Mouse (Mus musculus) testis, postnatal 10 days (tissue): ENCODE results near the gene Tmem80.

Source experiments
- DNase-seq: peaks from one replicate; pipeline ENCODE4 v3.0.0; 2021; ENCODE audit warnings: low spot score

Gene Tmem80

GRCm38 (mm10) chr7:141361510-141361909 lies 34.0 kb downstream of the Tmem80 start:
- peak; percentile 66 for DNase-seq

GRCm38 (mm10) chr7:141363106-141363751 lies 35.7 kb downstream of the Tmem80 start:
- peak; percentile 82 for DNase-seq

- no peak for DNase-seq
These were observed 36.2 kb downstream of the Tmem80 start for GRCm38 (mm10) chr7:141363752-141364125.

GRCm38 (mm10) chr7:141364349-141365048 lies 37.0 kb downstream of the Tmem80 start:
- no peak for DNase-seq

GRCm38 (mm10) chr7:141365049-141365445 lies 37.5 kb downstream of the Tmem80 start:
- no peak for DNase-seq

GRCm38 (mm10) chr7:141367358-141367757 lies 39.8 kb downstream of the Tmem80 start:
- no peak for DNase-seq

GRCm38 (mm10) chr7:141369918-141370317 lies 42.4 kb downstream of the Tmem80 start:
- no peak for DNase-seq

- no peak for DNase-seq
These were observed 44.5 kb downstream of the Tmem80 start for GRCm38 (mm10) chr7:141371942-141372595.

GRCm38 (mm10) chr7:141373611-141374010 lies 46.1 kb downstream of the Tmem80 start:
- no peak for DNase-seq

- DNase-seq = no peak
These were observed 46.9 kb downstream of the Tmem80 start for GRCm38 (mm10) chr7:141374399-141374798.

- DNase-seq = no peak
These were observed 52.0 kb downstream of the Tmem80 start for GRCm38 (mm10) chr7:141379584-141379983.

- no peak for DNase-seq
These were observed 53.7 kb downstream of the Tmem80 start for GRCm38 (mm10) chr7:141381068-141381835.
